Mouse (Mus musculus) left cerebral cortex, postnatal 36 days (tissue): Measurements from ENCODE around the gene Ifnab. TPM values are rescaled to one million over a fixed set of nuclear protein-coding genes. Genes with fewer than 3 reads are reported as not detected.
A peak's percentile ranks its signal among the peaks of the same experiment; 100 is the strongest.

Experiments
- DNase-seq, 2 experiments: peaks; one replicate each; pipeline ENCODE4 v3.0.0; 2021 to 2022; ENCODE audit warnings: low spot score in 2 of 2, mixed read lengths in 1 of 2
- intact Hi-C: fragments of 180-260 bp; cut with DNase I; formaldehyde crosslinking; loops from one replicate; pipeline ENCODE4 v1.15.1; 2025
- total RNA-seq, 2 experiments: library from RNA; stranded (reverse); gene quantifications; 2 replicates each; pipeline ENCODE4 v1.2.3; 2021

Gene Ifnab
- not detected for total RNA-seq

DNA sequence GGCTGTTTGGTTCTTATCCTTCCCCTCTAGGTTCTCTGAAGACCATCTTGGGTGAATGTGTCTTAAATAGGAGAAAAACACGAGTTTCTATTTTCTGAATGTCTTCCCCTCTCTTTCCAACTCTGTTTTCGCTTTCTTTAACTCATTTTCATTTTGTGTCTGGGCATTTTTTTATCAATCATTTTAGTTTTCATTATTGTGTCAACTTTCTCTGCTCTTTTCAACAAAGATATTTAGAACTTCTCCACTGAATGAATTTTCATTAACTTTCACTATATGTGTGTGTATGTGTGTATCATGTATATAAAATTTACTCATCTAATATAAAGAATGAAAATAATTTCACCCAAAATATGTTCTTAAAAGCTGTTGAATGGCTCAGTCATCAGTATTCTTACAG is at the start of gene Ifnab:
TSS of gene Ifnab (minus strand) at position 101 of the 400 bp plus-strand sequence.
- no peak for DNase-seq
- intact Hi-C loops = loop anchor here (10.0 kb wide), 1 partner anchor 54 kb away; no protein-coding TSS in a partner anchor

DNA sequence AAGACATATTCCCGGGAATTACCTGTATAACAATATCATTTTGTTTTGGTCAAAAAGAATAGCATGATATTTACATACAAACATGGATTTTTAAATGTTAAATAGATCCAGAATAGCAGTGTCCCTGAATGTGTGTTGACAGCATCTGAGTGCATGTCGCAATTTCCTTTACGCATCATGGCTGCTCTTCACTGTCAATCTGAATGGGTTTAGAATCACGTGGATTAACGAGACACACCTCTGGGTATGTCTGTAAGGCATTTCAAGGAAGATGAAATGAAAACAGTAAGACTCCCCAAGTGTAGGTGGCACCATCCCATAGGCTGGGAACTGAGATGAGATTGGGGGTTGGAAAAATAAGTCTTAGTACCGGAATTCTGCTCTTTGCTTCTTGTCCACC is 47.9 kb upstream of the Ifnab start:
- intact Hi-C loops = no loop called here
- no peak for DNase-seq

DNA sequence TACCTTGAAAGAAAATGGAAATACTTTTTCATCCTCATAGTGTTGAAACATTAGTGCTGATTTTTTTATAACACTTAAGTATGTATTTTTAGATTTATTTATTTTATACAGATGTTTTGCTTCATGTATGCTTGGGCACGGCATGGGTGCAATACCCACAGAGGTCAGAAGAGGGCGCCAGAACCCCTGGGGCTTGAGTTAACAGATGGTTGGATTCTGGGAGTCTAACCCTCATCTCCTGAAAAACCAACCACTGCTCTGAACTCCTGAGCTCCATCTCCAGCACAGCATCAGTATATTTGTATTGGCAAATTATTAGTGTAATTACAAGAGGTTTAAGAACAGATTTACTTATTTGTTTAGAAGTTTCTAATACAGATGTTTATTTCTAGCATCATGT is 47.3 kb upstream of the Ifnab start:
- DNase-seq = no peak
- intact Hi-C loops = no loop called here

DNA sequence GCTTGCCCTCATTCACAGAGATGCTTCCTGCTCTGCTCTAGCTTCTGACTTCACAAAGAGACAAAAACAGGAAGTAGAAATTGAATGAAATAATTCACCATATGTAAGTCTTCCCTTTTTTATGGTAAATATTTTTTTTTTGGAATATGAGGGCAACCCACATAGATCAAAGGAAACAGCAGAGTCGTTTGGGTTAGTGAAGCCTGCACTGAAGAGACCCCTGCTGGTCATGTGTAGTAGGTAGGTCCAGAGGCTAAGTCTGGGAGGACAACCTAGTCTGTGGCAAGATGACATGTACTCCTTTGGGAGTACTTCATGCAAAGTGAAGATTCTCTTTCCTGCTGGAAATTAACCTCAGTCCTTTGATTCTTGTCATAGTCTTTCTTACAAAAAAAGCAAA is 36.2 kb upstream of the Ifnab start:
- DNase-seq = no peak

DNA sequence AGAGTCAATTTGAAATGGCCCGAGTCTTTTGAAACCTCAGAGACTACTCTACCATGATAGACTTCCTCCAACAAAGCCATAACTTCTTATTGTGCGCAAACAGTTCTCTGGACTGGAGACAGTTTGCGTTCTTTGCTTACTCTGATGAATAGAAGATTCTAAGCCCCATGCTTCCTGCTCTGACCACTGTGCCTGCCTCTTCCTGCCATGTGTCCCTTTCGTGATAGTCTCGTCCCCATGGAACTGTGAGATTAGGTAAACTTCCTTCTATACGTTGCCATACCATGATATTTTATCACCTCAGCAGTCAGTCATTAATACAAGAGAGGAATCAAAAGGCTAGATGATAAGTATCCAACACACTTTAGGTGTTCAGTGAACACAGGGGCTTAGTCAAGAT is 35.6 kb upstream of the Ifnab start:
- no peak for DNase-seq
- intact Hi-C loops = no loop called here

More for the DNA sequence above, 36.2 kb upstream of the Ifnab start:
- intact Hi-C loops = no loop called here

DNA sequence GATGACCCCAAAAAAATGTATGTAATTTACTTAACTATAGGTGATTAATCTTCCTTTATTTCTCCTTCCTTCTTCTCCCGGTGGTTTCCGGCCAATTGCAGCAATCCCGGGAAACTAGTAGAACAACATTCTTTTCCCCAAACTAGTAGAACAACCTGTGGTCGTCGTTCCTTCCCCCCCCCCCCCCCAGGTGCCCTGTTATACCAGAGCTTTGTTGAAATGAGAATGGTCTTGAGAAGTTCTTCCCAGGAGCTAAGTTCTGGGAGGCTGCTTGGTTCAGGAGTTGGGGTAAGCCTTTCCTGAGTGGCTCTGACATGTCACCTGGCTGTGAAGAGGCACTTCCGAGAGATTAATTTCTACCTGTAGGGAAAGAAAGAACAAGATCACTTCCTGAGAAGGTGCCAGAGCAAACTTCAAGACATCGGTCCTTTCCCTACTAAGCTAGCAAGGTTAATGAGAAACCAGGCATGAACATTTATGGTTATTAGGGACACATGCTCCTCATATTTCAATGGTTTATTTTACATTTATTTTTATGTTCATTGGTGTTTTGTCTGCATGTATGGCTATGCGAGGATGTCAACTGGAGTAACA is 32.4 kb upstream of the Ifnab start:
- intact Hi-C loops = no loop called here
- DNase-seq = no peak

DNA sequence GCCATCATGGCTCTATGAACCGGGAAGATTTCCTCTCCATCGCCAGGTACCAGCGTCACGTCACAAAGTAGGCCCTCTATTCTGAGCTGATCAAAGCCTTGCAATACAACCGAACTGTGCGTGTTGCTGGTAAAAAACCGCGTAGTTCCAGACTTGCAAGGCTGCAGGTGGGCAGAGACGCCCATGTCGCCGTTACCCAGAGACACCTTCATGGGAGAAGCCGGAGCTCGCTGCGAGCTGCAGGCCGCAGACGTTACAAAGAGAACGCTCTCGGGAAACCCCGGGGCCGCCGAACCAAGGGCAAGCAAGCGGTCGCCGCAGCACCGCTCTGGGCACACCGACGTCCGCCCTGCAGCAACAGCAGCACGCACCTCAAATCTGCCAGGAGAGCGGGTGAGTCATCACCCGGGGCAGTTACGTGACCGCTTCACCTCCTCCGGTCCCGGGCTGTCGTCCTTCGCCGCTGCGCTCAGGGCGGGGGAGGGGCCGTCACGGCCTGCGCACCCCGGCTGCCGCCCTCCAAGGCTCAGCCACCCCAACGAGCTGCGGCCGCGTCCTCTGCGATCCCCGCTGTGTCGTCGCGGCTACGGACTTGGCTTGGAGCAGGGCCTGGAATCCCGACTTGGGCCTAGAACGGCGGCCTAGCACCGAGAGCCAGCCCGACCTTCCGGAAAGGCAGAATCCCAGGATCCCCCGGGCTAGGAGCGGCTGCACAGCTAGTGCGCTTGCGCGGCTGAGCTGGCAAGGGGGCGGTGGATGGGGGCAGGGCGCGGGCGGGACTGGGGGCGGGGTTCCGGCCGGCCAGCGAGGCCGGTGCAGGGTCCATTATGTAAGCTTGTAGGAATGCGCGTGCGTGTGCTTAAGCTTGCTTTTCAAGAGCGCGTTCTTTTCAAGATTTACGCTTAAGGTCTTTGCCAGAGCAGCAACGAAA is 30.9 kb upstream of the Ifnab start, which contains the start of the genes Gm26566 and Klhl9:
TSS of gene Gm26566 (plus strand) at position 15 of the 931 bp plus-strand sequence.
TSS of gene Klhl9 (minus strand) at position 675 of the 931 bp plus-strand sequence.
- intact Hi-C loops = no loop called here
- DNase-seq = peak; percentile 90 to 92

DNA sequence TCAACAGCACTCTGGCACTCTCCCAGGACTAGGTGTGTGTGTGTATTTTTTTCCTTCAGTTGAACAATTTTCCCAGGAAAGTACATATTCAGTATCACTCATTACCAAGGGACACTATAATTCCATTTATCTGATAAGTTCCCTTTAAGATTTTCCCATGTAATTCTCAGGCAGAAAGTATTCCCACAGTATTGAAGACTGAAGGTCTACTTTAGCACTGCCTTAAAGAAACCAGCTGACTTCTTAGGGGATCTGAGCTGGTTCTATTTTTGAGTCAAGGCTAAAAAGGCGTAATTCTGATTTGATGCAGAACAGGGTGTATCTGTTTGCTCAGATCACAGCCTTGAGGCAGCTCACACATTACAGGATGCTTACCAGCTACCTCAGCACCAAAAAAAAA is 27.6 kb upstream of the Ifnab start:
- intact Hi-C loops = no loop called here
- no peak for DNase-seq

DNA sequence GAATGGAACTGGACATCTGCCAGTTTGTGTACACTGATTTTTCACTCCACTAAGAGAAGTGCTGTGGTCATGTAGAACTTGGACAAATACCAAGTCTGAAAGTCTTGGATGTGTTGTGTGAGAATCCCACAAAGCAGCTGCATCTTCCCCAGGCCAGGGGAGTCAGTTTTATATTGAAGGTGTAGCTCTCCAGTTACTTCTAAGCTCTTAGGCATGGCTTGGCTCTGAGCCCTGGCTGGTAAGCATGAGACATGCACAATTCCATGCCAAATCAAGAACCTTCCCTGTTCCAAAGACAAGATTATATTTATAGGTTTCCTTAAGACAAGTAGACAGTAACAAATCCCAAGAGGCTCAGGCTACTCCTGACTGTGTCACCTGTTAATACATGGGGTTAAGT is 23.9 kb upstream of the Ifnab start:
- intact Hi-C loops = no loop called here
- DNase-seq = no peak

DNA sequence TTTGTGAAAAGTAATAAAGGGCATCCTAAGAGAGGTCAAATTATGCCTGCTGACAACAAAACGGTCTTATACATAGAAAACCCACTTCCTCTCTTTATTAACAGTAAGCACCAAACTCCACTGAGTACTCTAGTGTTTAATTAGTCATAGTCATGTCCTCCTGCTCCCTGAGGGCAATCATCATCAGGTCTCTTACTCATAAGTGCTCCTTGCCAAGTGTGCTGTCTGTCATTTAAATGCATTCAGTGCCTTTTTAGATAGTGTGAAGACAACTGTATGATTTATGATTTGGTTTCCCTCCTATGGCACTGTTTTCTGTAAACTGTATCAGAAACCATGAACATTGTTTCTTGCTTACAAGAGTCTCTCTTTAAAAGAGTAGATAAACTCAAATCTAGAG is 23.1 kb upstream of the Ifnab start:
- intact Hi-C loops = no loop called here
- DNase-seq = no peak

DNA sequence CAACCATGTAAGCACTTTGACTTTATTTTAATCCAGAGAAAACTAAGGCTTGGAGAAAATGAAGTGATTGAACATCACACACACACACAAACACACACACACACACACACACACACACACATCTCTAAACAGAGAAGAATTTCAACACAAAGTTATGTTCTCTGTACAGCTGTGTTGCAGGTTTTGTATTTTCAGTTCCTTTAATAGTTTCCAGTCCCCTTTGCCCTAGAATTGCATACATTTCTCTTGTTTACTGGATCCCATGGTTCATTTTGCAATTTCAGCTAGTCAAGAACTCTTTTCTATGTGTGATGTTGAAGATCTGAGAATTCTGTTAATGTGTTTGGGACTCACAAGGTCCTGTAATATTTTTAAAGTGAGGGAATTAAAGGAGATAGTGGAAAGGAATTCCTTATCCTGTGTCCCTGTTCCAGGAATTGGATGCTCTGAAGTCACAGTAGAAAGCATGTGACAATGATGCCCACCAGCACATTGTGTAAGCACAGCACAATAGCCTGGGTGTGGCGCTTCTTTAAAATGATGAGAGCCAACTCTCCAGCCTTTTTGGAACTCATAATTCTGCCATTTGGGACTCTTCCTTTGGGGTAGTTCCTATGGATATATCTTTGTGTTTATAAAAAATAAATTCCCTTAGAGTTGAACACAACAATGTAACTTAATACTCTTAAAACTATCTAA is 16.1 kb upstream of the Ifnab start:
- no peak for DNase-seq
- intact Hi-C loops = no loop called here

DNA sequence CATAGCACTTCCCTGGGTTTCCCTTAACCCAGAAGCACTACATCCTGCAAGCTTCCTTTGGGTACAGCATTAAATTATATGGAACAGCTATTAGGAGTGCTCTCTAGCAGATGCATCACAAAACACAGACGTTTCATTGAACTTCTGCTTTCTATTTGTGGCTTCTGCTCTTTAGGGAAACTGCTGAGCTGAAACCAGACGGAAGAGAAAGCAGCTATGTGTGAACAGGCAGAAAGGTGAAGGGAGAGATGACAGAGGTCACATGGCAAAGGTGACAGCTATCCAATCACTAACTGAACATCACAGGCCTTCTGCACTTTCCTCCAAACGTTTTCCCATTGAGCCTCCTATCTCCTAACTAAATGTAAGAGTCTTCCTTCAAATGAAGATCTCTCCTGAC is 14.8 kb upstream of the Ifnab start:
- no peak for DNase-seq
- intact Hi-C loops = no loop called here

DNA sequence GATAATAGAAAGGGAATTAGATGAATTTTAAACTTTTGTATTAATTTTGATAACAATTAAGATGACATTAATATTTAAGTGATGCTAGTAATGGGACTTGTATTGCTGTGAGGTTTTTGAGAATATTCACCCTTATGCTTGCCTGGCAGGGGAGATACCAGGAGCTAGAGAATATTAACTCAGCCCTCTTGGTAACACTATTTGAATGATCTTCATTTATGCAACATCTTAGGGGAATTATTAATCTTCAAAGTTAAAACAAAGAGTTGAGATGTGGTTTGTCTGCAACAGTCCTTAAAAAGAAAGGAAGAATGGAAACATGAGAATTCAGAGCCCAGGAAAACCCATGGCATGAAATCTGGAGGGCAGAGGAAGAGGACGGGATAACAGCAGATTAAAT is 8.1 kb upstream of the Ifnab start:
- intact Hi-C loops = loop anchor here (10.0 kb wide), 1 partner anchor 46 kb away; no protein-coding TSS in a partner anchor
- DNase-seq = no peak

DNA sequence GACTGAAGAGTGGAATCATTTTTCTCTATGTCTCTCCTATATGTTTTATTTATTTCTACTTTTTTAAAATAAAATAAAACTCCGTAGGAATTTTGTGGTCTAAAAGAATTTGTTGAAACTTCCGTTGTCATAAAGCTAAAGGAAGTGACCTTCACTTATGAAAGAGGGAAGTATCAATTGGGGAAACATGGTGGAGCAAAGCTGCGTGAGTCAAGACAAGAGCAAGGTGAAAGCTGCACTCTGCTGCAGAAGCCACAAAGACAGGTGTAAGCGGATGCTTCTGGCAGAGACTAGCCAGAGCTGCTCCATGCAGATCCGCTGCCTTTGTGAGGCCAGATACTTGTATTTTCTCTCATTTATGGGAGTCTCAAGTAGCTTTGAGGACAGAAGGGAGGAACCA is 7.6 kb upstream of the Ifnab start:
- intact Hi-C loops = loop anchor here (10.0 kb wide), 1 partner anchor 46 kb away; no protein-coding TSS in a partner anchor
- no peak for DNase-seq

DNA sequence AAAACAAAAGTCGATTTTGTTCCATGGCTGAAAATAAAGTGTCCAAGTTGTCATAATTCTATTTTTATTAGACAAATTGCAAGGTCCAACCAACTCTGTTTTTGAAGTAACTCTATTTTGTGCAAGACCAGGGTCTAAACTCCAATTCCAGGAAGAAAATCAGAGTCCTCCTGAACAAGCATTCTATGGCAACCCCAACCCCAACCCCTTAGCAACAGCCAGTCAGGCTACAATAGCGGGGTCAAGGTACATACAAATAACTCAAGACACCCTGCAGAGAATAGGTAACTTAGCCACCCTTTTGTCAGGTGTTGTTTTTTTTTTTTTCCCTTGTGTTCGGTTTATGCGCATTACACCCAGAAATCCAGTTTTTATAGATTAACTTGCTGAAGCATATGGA is 6.6 kb upstream of the Ifnab start:
- DNase-seq = no peak
- intact Hi-C loops = loop anchor here (10.0 kb wide), 1 partner anchor 47 kb away; no protein-coding TSS in a partner anchor

DNA sequence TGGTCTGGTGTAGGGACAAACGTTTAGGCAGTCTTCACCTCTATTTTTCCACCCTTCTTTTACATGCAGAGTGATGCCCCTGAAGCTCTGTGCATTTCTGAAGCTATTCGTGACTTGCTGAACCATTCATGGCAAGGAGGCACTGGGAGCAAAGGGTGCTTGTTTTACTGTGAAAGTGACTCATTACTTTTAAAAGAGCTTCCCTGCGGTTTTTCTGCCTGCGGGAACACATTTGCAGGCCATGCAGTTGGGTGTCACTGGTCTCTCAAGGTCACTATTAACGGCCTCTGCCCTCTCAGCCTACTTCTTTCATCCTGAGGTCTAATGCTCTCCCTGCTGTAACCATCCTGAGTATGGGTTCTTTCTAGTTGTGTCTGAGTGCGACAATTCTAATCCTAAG is 5.9 kb upstream of the Ifnab start:
- no peak for DNase-seq
- intact Hi-C loops = loop anchor here (10.0 kb wide), 1 partner anchor 48 kb away; no protein-coding TSS in a partner anchor

DNA sequence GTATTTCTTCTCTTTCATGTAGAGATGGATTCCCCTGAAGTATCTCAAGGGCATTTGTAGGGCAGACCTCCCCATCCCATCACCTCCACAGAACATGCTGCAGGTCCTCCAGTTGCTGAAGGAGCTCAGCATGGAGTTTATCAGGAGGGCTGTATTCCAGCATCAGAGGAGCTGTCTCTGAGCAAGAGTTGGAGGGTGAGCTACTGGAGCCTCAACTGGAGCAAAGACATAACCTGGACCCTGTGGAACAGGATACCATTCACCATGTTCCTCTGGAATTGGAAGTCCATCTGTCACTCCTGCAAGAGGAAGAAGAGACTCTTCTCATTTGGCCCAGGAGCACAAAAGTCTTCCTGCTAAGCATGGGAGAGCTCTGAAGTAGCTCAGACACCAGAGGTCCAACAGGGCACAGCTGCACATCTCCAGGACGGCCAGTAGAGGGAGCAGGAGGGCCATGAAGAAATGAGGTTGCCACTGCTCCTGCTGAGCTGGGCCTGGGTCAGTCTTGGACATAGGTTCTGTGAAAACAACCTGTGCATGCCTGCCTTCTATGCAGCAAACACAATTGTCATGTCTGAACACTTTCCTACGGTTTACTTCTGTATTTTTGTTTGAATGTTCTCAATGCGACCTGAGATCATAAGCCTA is 5.2 kb upstream of the Ifnab start:
- intact Hi-C loops = loop anchor here (10.0 kb wide), 1 partner anchor 48 kb away; no protein-coding TSS in a partner anchor

DNA sequence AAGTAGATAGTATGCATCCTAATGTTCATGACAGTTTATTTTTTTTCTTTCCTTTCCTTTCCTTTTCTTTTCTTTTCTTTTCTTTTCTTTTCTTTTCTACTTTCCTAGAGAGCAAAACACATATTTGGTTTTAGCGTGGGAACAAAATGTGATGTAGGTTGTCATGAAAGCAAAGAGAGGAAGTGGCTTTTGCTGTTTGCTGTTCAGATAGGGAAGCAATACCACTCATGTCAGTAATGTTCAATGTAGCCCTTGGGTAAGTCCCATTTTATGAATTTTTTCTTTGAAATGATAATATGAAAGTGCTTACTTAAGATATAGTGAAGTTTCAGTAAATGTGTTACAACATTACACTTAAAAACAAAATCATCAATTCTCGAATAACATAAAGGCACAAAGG is 2.2 kb upstream of the Ifnab start:
- DNase-seq = no peak
- intact Hi-C loops = loop anchor here (10.0 kb wide), 1 partner anchor 51 kb away; no protein-coding TSS in a partner anchor

More for the DNA sequence above, 5.2 kb upstream of the Ifnab start:
- DNase-seq = peak; percentile 57 to 60

DNA sequence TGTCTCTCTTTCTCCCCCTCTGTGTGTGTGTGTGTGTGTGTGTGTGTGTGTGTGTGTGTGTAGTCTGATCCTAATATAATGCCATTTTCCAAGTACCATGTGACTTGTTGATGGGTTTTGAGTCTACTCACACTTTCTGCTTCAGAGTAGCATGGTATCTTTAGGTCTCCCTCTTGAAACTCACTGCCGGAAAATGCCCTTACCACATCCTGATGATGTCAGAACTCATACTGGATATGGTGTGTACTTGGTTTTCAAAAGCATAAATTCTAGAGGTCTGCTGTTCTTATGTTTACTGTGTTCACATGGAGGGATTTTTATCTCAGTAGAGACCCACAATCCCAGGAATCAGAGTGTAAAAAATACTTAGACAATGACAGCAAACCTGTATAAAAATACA is 1.4 kb upstream of the Ifnab start:
- intact Hi-C loops = loop anchor here (10.0 kb wide), 1 partner anchor 52 kb away; no protein-coding TSS in a partner anchor
- no peak for DNase-seq
